8 mouse cellular contexts compared by ENCODE assay signal in the genomic region with DNA sequence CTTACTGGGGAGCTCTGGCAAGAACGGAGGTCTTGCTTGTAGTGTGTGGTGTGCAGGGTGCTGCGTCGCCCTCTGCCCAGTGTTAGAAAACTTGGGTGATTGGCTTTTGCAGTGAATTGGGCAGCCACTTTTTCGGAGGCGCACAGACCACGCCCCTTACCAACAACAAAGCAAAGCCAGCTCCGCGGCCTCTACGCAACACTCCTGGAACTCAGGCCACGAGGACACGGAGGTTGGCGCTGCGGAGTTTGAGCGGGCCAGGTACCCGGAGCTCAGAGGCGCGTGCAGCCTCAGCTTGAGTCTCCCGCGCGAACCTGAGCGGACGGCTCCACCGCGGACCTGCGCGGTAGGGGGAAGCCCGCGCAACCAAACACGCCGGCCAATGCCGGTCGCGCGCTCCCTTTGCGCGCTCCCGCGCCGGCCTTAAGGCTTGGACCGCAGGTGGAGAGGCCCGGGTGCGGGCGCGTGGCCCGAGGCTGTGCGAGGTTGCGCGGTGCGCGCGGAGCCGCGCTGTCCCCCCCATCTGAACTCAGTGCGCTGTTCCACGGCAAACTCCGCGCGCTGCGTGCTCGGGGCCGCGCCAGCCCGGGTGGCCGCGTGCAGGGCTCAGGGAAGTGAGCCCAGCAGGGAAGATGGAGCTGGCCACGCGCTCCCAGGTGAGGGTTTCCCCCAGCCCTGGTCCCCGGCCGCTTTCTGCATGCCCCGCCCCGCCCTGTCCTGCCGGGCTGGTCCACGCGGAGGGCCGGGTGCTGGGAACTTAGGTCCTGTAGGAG. TPM values are rescaled to one million over a fixed set of nuclear protein-coding genes. Genes with fewer than 3 reads are reported as not detected.
DNase-seq lines count a peak whose midpoint lies in the region; ATAC-seq and TF ChIP-seq lines count a peak whose summit lies in the region.

No protein-coding gene starts in this region.

- peak; percentile 93 for ATAC-seq in intestine, postnatal 0 days
- peak; percentile 91 for ATAC-seq in limb, embryonic 11.5 days (ENCODE audit: insufficient number of reproducible peaks, low FRiP score, low TSS enrichment, low read depth)
- peak; percentile 94 for ATAC-seq in midbrain, embryonic 12.5 days (ENCODE audit: low FRiP score, low read depth)

- no peaks in the 10 kb centered on the region for H3K9me3 ChIP-seq in intestine, postnatal 0 days (ENCODE audit: control insufficient read depth)
- no peaks in the 10 kb centered on the region for H3K9me3 ChIP-seq in limb, embryonic 11.5 days (ENCODE audit: control insufficient read depth, low read length)
- no peaks in the 10 kb centered on the region for H3K9me3 ChIP-seq in midbrain, embryonic 12.5 days

- WGBS in intestine, postnatal 0 days, result under 1% methylated on average over 70 of the region's 75 CpGs
- WGBS in limb, embryonic 11.5 days, result under 1% methylated on average over 72 of the region's 75 CpGs
- under 1% methylated on average over 75 of the region's 75 CpGs for WGBS in midbrain, embryonic 12.5 days
- WGBS in small intestine, adult 2 months, result under 1% methylated on average over 75 of the region's 75 CpGs

- H3K4me3 ChIP-seq in cortical plate, adult 2 months (ENCODE audit: insufficient read depth, low read length), result peak overlapping the region; percentile 40
- peak overlapping the region; percentile 64 for H3K4me3 ChIP-seq in intestine, postnatal 0 days (ENCODE audit: low read depth, low read length)
- H3K4me3 ChIP-seq in limb, embryonic 11.5 days (ENCODE audit: low read depth, low read length), result peak overlapping the region; percentile 82
- peak overlapping the region; percentile 68 for H3K4me3 ChIP-seq in midbrain, embryonic 12.5 days
- H3K4me3 ChIP-seq in small intestine, adult 2 months (ENCODE audit: low read depth, low read length), result peak overlapping the region; percentile 85

- intact Hi-C loops in gastrocnemius, postnatal 36 days (cut with DNase I), result no loop called here

- H3K27ac ChIP-seq in cortical plate, adult 2 months (ENCODE audit: insufficient read depth, low read length), result no peak overlapping the region
- no peak overlapping the region for H3K27ac ChIP-seq in intestine, postnatal 0 days (ENCODE audit: low read depth, low read length)
- peak overlapping the region; percentile 84 for H3K27ac ChIP-seq in limb, embryonic 11.5 days (replicated peaks; ENCODE audit: low read depth, low read length)
- H3K27ac ChIP-seq in midbrain, embryonic 12.5 days (replicated peaks), result 0 out of 2 replicates have a peak overlapping the region, but pooled peaks have one; percentile 52
- no peak overlapping the region for H3K27ac ChIP-seq in small intestine, adult 2 months (ENCODE audit: insufficient read depth, low read depth, low read length)

- no peak for TF ChIP-seq POLR2A in cortical plate, adult 2 months (IDR thresholded peaks at IDR 0.05; ENCODE audit: extremely low read depth, insufficient read depth, low read length)
- no peak for TF ChIP-seq POLR2A in small intestine, adult 2 months (IDR thresholded peaks at IDR 0.05; ENCODE audit: low read depth, low read length)

- H3K27me3 ChIP-seq in intestine, postnatal 0 days (replicated peaks; ENCODE audit: control insufficient read depth, insufficient read depth, low read length), result 0 out of 2 replicates have a peak, but pooled peaks cover 3% of the 10 kb centered on the region
- no peaks in the 10 kb centered on the region for H3K27me3 ChIP-seq in limb, embryonic 11.5 days (ENCODE audit: control insufficient read depth, insufficient read depth, low read length)
- H3K27me3 ChIP-seq in midbrain, embryonic 12.5 days, result peaks cover 26% of the 10 kb centered on the region
- H3K27me3 ChIP-seq in small intestine, adult 2 months (ENCODE audit: control insufficient read depth, insufficient read depth, low read length), result no peaks in the 10 kb centered on the region

- no peaks in the 10 kb centered on the region for H3K36me3 ChIP-seq in intestine, postnatal 0 days (ENCODE audit: control insufficient read depth, insufficient read depth)
- H3K36me3 ChIP-seq in limb, embryonic 11.5 days (ENCODE audit: control insufficient read depth, insufficient read depth, low read length), result no peaks in the 10 kb centered on the region
- H3K36me3 ChIP-seq in midbrain, embryonic 12.5 days, result no peaks in the 10 kb centered on the region
- no peaks in the 10 kb centered on the region for H3K36me3 ChIP-seq in small intestine, adult 2 months (ENCODE audit: control insufficient read depth, insufficient read depth, low read length)

- H3K4me2 ChIP-seq in intestine, postnatal 0 days (replicated peaks; ENCODE audit: low read depth), result peak overlapping the region; percentile 100
- peak overlapping the region; percentile 71 for H3K4me2 ChIP-seq in limb, embryonic 11.5 days (ENCODE audit: low read depth, severe bottlenecking)
- peak overlapping the region; percentile 96 for H3K4me2 ChIP-seq in midbrain, embryonic 12.5 days (replicated peaks)

- peak overlapping the region; percentile 67 for H3K9ac ChIP-seq in intestine, postnatal 0 days (ENCODE audit: low read depth, low read length)
- H3K9ac ChIP-seq in limb, embryonic 11.5 days (ENCODE audit: low read length), result peak overlapping the region; percentile 94
- H3K9ac ChIP-seq in midbrain, embryonic 12.5 days (replicated peaks), result peak overlapping the region; percentile 70

- peak; percentile 68 for DNase-seq in adrenal gland, adult 2 months
- peak; percentile 8 to 31 for DNase-seq in gastrocnemius, postnatal 36 days
- peak; percentile 87 for DNase-seq in limb, embryonic 11.5 days (ENCODE audit: low spot score)
- no peak for DNase-seq in MN1 (ENCODE audit: low spot score)

- no peaks in the 10 kb centered on the region for H3K4me1 ChIP-seq in cortical plate, adult 2 months (ENCODE audit: control insufficient read depth, insufficient read depth, low read length)
- H3K4me1 ChIP-seq in intestine, postnatal 0 days (replicated peaks; ENCODE audit: control insufficient read depth, insufficient read depth, low read length), result no peaks in the 10 kb centered on the region
- H3K4me1 ChIP-seq in limb, embryonic 11.5 days (ENCODE audit: control insufficient read depth, insufficient read depth, low read length), result 0 out of 2 replicates have a peak, but pooled peaks cover 4% of the 10 kb centered on the region
- peaks cover 14% of the 10 kb centered on the region for H3K4me1 ChIP-seq in midbrain, embryonic 12.5 days
- H3K4me1 ChIP-seq in small intestine, adult 2 months (ENCODE audit: control insufficient read depth, insufficient read depth, insufficient read length, low read length), result peaks cover 10% of the 10 kb centered on the region

- no peak for TF ChIP-seq CTCF in cortical plate, adult 2 months (IDR thresholded peaks at IDR 0.05; ENCODE audit: extremely low read depth, insufficient read depth, low read length)
- no peak for TF ChIP-seq CTCF in intestine, postnatal 0 days (IDR thresholded peaks at IDR 0.05; ENCODE audit: low read depth)
- no peak for TF ChIP-seq CTCF in small intestine, adult 2 months (IDR thresholded peaks at IDR 0.05; ENCODE audit: extremely low read depth, insufficient read length, insufficient replicate concordance, low read depth, low read length)

RNA-seq across cellular contexts. Expression of a gene that starts 39.4 kb away (rescaled TPM):
- total RNA-seq in adrenal gland, adult 2 months (2021), result 1 to 10 TPM; 2.1 to 2.3 TPM
- polyA plus RNA-seq in adrenal gland, adult 2 months (2012; rRNA removed), result 1.3 and 2.0 TPM in 2 replicates
- polyA plus RNA-seq in cortical plate, adult 2 months (2012; rRNA removed), result 1.2 and 1.6 TPM in 2 replicates
- total RNA-seq in gastrocnemius, postnatal 36 days (2021), result under 1 TPM; 0.20 to 0.27 TPM
- 8.1 and 8.2 TPM in 2 replicates for polyA plus RNA-seq in intestine, postnatal 0 days (2015; fragmentation: Nextera tagmentation; extraction: Ambion mirVana)
- polyA plus RNA-seq in limb, embryonic 11.5 days (2014; fragmentation: Nextera tagmentation; extraction: Ambion mirVana), result 44.2 and 49.8 TPM in 2 replicates
- polyA plus RNA-seq in midbrain, embryonic 12.5 days (2016; fragmentation: Nextera tagmentation; extraction: Ambion mirVana), result 26.0 and 28.6 TPM in 2 replicates
- polyA plus RNA-seq in small intestine, adult 2 months (2012; rRNA removed), result 1.0 and 2.1 TPM in 2 replicates

Comparison
In these comparisons a context has a peak if more than half of its experiments do, and no peak if none do; other contexts are left out.
1. H3K27ac ChIP-seq: peak in limb, embryonic 11.5 days (single experiment) and midbrain, embryonic 12.5 days (single experiment); none in cortical plate, adult 2 months (single experiment), intestine, postnatal 0 days (single experiment) and small intestine, adult 2 months (single experiment).
2. Peak in every context shown above with its lines, with median percentiles within 50 percentile points of each other: H3K4me3 ChIP-seq, ATAC-seq, H3K4me2 ChIP-seq and H3K9ac ChIP-seq.